Mouse (Mus musculus) urinary bladder, postnatal 0 days (tissue): Measurements from ENCODE around the gene Tigar. TPM values are rescaled to one million over a fixed set of nuclear protein-coding genes. Genes with fewer than 3 reads are reported as not detected.

ENCODE experiments used
- polyA plus RNA-seq: library from polyadenylated mRNA; unstranded; fragments of >200 nt; fragmentation: Nextera tagmentation; extraction: Ambion mirVana; gene quantifications from 2 replicates; pipeline ENCODE4 v1.2.1, GENCODE M21; 2015

The Tigar gene
- 3.1 and 5.1 TPM in 2 replicates for polyA plus RNA-seq

GRCm38 (mm10) chr6:127109402-127109930, at the start of gene Tigar:
Tigar (minus strand) TSS chr6:127109557.

GRCm38 (mm10) chr6:127152106-127152951, 43.0 kb upstream of the Tigar start, which contains the start of gene Ccnd2:
Ccnd2 (minus strand) TSS chr6:127152193.

GRCm38 (mm10) chr6:127072817-127073216, 36.5 kb downstream of the Tigar start, which contains the start of gene Fgf23:
Fgf23 (plus strand) TSS chr6:127072902.

Other genes with a start within 250 kb of the Tigar start
- gene Dyrk4, start 187.7 kb downstream of the Tigar start, polyA plus RNA-seq, result not detected in 2 replicates
- 11.0 and 14.4 TPM in 2 replicates for gene Rad51ap1, start 170.0 kb downstream of the Tigar start, polyA plus RNA-seq
- gene D6Wsu163e, start 169.6 kb downstream of the Tigar start, polyA plus RNA-seq, result 14.1 and 14.4 TPM in 2 replicates
- not detected in 2 replicates for gene Fgf6, start 94.0 kb downstream of the Tigar start, polyA plus RNA-seq
- not detected in 2 replicates for gene Fgf23, start 36.7 kb downstream of the Tigar start, polyA plus RNA-seq
- gene Ccnd2, start 42.6 kb upstream of the Tigar start, polyA plus RNA-seq, result 557 and 654 TPM in 2 replicates